Mouse (Mus musculus): Measurements from ENCODE around the gene Crip1. TPM values are rescaled to one million over a fixed set of nuclear protein-coding genes. Genes with fewer than 3 reads are reported as not detected.

Crip1 gene
- total and polyA plus RNA-seq, 3 experiments = 31.5 to 897 (median 143) TPM

DNA sequence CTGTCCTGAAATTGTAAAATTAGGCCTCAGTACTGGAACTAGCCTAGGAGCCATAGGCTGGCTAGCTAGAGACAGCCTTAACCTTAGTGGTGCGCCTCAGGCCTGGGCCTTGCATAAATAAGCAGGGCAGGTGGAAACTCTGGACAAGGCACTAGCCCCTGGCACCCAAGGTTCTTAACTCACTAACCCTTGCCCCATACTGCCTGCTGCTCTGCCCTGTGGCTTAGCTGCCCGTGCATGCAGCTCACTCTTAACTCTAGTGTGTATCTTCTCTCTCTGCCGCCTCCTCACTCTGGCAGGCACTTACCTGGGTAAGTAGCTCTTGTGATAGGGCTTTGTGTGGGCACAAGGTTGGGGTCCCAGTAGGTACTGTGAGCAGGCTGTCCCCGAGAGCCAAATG is 11.6 kb upstream of the Crip1 start:
- TF ChIP-seq GATA1 (IDR thresholded peaks at IDR 0.05; ENCODE audit: borderline replicate concordance, low read length) (no peak), GATA2 (IDR thresholded peaks at IDR 0.05; ENCODE audit: borderline replicate concordance, low read depth, low read length) (no peak), TAL1 (conservative IDR thresholded peaks at IDR 0.05; ENCODE audit: low read depth, low read length) (no peak)
- Histone ChIP-seq H3K27me3 (ENCODE audit: insufficient read depth, low read length) (peaks cover under 1% of the 10 kb centered on the region; the same call in 1 of the 2 replicates), H3K36me3 (replicated peaks) (peaks cover 100% of the 10 kb centered on the region), H3K4me1 (ENCODE audit: insufficient read depth, low read depth, low read length) (peaks cover 31% of the 10 kb centered on the region), H3K4me3 (ENCODE audit: low read depth, low read length) (no peak overlapping the region), H3K9me3 (replicated peaks) (no peaks in the 10 kb centered on the region)
- DNase-seq (ENCODE audit: low spot score) (no peak), ATAC-seq (ENCODE audit: extremely low read depth, insufficient number of reproducible peaks, low FRiP score, poor library complexity, severe bottlenecking) (no peak)

DNA sequence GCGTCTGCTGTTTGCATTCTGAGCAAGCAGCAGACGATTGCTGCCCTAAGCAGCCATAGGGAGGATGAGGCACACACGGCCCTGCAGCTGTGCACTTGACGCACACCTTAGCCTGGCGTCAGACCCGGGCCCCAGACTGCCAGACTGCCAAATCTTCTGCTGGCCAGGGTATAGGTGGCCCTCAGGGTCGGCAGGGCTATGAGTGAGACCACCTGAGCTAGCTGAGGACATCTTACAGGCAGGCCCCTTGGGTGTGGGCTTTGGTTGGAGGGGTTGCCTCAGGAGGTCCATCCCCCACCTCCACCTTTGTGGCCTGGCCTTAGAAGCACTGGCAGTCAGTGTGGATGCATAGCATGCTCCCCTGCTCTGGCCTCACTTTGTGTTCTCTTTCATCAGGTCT is 10.7 kb upstream of the Crip1 start:
- TF ChIP-seq GATA1 (IDR thresholded peaks at IDR 0.05; ENCODE audit: borderline replicate concordance, low read length) (no peak), TAL1 (conservative IDR thresholded peaks at IDR 0.05; ENCODE audit: low read depth, low read length) (no peak), CTCF (IDR thresholded peaks at IDR 0.05; ENCODE audit: low read depth, low read length) (no peak), GATA2 (IDR thresholded peaks at IDR 0.05; ENCODE audit: borderline replicate concordance, low read depth, low read length) (no peak), POLR2AphosphoS5 (IDR thresholded peaks at IDR 0.05; ENCODE audit: insufficient replicate concordance, low read depth, low read length) (no peak)
- H3K27me3 ChIP-seq (ENCODE audit: insufficient read depth, low read length) = peaks cover 8% of the 10 kb centered on the region
- no peak for DNase-seq (ENCODE audit: low spot score)
- H3K36me3 ChIP-seq (replicated peaks) = peaks cover 94% of the 10 kb centered on the region
- no peak overlapping the region for H3K4me3 ChIP-seq (ENCODE audit: low read depth, low read length)
- no peak for ATAC-seq (ENCODE audit: extremely low read depth, insufficient number of reproducible peaks, low FRiP score, poor library complexity, severe bottlenecking)
- H3K9me3 ChIP-seq (replicated peaks) = peaks cover 7% of the 10 kb centered on the region
- peaks cover 40% of the 10 kb centered on the region for H3K4me1 ChIP-seq (ENCODE audit: insufficient read depth, low read depth, low read length)

DNA sequence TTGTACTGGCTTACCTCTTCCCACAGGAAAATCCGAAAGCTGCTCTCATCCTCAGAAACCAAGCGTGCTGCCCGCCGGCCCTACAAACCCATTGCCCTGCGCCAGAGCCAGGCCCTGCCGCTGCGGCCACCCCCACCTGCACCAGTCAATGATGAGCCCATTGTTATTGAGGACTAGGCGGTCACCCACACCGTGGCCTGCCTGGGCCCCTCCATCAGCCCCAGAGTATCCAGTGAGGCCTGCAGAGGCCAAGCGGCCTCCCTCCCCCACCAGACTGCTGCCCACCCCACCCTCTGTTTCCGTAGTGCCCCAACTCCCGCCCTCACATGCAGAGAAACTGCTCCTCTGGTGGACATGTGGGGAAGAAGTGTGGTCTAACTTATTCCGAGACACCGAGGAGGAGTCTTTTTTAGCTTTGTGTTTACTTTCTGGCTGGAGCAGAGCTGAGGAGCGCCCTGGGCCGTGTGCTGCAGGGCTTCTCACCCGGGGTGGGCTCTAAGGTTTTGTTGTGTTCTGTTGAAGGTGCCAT is 9.6 kb upstream of the Crip1 start:
- no peak overlapping the region for H3K4me3 ChIP-seq (ENCODE audit: low read depth, low read length)
- ATAC-seq (ENCODE audit: extremely low read depth, insufficient number of reproducible peaks, low FRiP score, poor library complexity, severe bottlenecking) (no peak), DNase-seq (ENCODE audit: low spot score) (no peak)
- peaks cover 82% of the 10 kb centered on the region for H3K36me3 ChIP-seq (replicated peaks)
- peaks cover 19% of the 10 kb centered on the region for H3K27me3 ChIP-seq (ENCODE audit: insufficient read depth, low read length)
- peaks cover 16% of the 10 kb centered on the region for H3K9me3 ChIP-seq (replicated peaks)
- TF ChIP-seq GATA2 (IDR thresholded peaks at IDR 0.05; ENCODE audit: borderline replicate concordance, low read depth, low read length) (no peak), CTCF (IDR thresholded peaks at IDR 0.05; ENCODE audit: low read depth, low read length) (no peak), GATA1 (IDR thresholded peaks at IDR 0.05; ENCODE audit: borderline replicate concordance, low read length) (no peak), POLR2AphosphoS5 (IDR thresholded peaks at IDR 0.05; ENCODE audit: insufficient replicate concordance, low read depth, low read length) (no peak), TAL1 (conservative IDR thresholded peaks at IDR 0.05; ENCODE audit: low read depth, low read length) (no peak)
- peaks cover 47% of the 10 kb centered on the region for H3K4me1 ChIP-seq (ENCODE audit: insufficient read depth, low read depth, low read length)

DNA sequence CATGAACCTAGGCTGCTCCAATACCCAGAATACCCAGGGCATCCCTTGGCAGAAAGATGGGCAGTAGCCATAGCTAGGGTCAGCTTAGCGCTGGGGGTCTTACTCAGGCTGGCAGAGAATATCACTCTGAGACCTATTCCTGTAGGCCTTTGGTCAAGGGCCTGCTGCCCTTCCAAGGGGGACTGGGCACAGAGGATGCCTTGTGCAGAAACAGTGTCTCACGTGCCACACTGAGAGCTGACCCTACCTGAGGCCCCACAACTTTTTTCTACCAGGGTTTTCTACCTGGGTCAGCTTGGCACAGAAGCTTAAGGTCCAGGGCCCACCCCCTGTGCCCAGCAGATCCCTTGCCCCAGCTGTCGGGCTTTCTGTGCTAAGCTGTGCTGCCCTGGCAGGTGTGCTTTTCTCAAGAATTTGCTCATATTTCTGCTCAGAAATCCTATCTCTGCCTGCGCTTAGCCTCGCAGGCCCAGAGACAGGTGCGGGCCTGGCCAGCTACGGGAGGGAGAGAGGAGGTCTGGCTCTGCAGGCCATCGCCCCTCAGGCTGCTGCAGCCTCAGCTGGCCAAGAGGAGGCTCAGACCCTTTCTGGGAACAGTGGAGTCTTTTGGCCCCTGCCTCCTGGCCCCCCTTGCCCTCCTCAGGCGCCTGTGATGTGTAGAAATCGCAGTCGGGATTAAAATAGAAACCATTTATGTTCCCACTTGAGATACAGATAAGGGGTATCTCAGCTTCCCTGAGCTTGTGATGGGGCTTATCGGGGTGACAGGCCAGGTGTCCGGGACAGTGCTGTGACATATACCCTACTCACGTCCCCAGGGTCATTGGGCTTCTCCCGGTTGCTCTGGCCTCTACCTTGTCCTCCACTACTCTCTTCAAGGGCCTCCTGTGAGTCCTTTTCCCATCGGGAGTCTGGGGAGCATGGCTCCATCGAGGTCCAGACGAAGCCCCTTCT is 8.6 kb upstream of the Crip1 start:
- TF ChIP-seq CTCF (IDR thresholded peaks at IDR 0.05; ENCODE audit: low read depth, low read length) = no peak
- no peak for TF ChIP-seq TAL1 (conservative IDR thresholded peaks at IDR 0.05; ENCODE audit: low read depth, low read length)
- no peak for TF ChIP-seq POLR2AphosphoS5 (IDR thresholded peaks at IDR 0.05; ENCODE audit: insufficient replicate concordance, low read depth, low read length)
- TF ChIP-seq GATA2 (IDR thresholded peaks at IDR 0.05; ENCODE audit: borderline replicate concordance, low read depth, low read length) = no peak
- no peak for TF ChIP-seq GATA1 (IDR thresholded peaks at IDR 0.05; ENCODE audit: borderline replicate concordance, low read length)
- DNase-seq (ENCODE audit: low spot score) = no peak
- Histone ChIP-seq H3K4me3 (ENCODE audit: low read depth, low read length) (no peak overlapping the region), H3K4me1 (ENCODE audit: insufficient read depth, low read depth, low read length) (peaks cover 40% of the 10 kb centered on the region), H3K27me3 (ENCODE audit: insufficient read depth, low read length) (peaks cover 29% of the 10 kb centered on the region), H3K36me3 (replicated peaks) (peaks cover 73% of the 10 kb centered on the region), H3K9me3 (replicated peaks) (peaks cover 16% of the 10 kb centered on the region)
- ATAC-seq (ENCODE audit: extremely low read depth, insufficient number of reproducible peaks, low FRiP score, poor library complexity, severe bottlenecking) = no peak

DNA sequence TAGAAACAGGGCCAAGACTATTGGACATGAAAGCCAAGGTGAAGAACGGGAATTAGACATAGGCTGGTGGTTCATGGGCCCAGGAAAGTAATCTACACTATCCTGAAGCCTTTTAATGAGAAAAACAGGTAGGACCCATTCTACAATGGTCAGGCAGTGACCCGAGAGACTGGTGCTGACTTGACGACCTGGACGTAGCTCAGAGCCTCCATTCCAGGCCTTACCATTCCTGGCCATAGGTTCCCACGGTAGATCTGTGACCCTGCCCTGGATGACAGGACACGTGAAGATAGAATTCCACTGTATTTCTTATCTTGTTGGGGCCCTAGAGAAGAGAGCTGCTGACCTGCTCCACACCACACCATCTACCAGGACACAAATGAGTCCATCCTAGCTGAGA is 7.8 kb upstream of the Crip1 start:
- H3K36me3 ChIP-seq (replicated peaks) = peaks cover 65% of the 10 kb centered on the region
- no peak for TF ChIP-seq GATA1 (IDR thresholded peaks at IDR 0.05; ENCODE audit: borderline replicate concordance, low read length)
- TF ChIP-seq POLR2AphosphoS5 (IDR thresholded peaks at IDR 0.05; ENCODE audit: insufficient replicate concordance, low read depth, low read length) = no peak
- no peak for TF ChIP-seq GATA2 (IDR thresholded peaks at IDR 0.05; ENCODE audit: borderline replicate concordance, low read depth, low read length)
- TF ChIP-seq CTCF (IDR thresholded peaks at IDR 0.05; ENCODE audit: low read depth, low read length) = no peak
- ATAC-seq (ENCODE audit: extremely low read depth, insufficient number of reproducible peaks, low FRiP score, poor library complexity, severe bottlenecking) (no peak), DNase-seq (ENCODE audit: low spot score) (no peak)
- peaks cover 16% of the 10 kb centered on the region for H3K9me3 ChIP-seq (replicated peaks)
- no peak overlapping the region for H3K4me3 ChIP-seq (ENCODE audit: low read depth, low read length)
- peaks cover 37% of the 10 kb centered on the region for H3K27me3 ChIP-seq (ENCODE audit: insufficient read depth, low read length)
- peaks cover 47% of the 10 kb centered on the region for H3K4me1 ChIP-seq (ENCODE audit: insufficient read depth, low read depth, low read length)
